Mouse (Mus musculus): ENCODE measurements around the gene Olfr644.

The Olfr644 gene

DNA sequence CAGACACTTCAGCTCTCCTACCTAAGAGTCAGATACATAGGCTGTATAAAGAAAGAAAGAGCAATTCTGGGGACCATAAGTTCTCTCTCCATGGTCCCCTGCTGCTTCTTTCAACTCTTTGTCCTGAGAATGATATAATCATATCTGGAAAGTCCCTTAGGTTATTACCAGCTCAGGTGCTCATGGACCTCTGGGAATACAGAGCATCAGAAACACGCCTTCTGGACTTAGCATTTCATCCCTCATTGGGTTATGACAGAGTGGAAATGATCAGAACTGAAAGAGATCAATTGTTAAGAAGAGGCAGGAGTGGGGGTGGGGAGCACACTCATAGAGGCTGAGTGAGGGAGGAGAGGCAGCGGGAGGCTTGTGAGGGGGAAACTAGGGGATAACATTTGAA, at the start of gene Olfr644:
TSS of gene Olfr644 (minus strand) at position 101 of the 400 bp plus-strand sequence.
- no peak for DNase-seq

GRCm38 (mm10) chr7:104104757-104104972, 33.0 kb upstream of the Olfr644 start, which contains the start of gene Olfr646:
TSS of gene Olfr646 (plus strand) at chr7:104104873.
- no peak for DNase-seq

- DNase-seq: no peak
Measured at GRCm38 (mm10) chr7:104103913-104104756, 32.5 kb upstream of the Olfr644 start.

DNA sequence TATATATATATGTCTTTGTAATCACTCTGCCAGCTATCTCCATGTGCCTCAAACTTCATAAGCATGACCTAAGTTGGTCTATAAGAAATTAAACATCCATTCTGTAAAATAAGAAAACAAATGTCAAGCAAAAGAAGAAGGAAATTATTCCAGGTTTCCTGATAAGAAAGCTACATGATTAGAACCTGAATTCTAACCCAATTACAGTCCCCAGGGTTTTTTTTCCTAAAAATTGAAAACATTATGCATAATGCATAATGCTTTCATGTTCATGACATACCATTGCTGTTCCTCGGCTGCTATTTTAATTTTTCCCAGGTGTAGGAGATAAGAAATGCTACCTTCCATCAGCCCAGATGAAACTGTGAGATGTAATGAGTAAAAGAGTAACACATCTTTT, 13.7 kb upstream of the Olfr644 start, which contains the start of gene Olfr645:
TSS of gene Olfr645 (minus strand) at position 101 of the 400 bp plus-strand sequence.
- DNase-seq: no peak

DNA sequence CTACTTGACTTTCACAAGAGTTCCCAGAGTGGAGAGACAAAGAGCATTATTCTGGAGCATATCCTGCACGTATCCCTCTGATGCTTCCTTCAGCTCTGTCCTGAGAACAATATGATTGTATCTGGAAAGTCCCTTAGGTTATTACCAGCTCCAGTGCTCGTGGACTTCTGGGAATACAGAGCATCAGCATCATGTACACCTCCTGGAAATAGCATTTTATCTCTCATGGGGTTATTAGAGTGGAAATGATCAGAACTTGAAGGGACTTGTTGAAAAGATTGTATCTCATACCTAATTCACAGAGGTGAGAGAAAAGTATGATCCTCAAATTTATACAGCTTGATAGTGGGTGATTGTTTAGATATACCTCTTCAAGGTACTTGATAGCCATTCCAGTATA, 10.3 kb downstream of the Olfr644 start, which contains the start of gene 4930516K23Rik:
TSS of gene 4930516K23Rik (minus strand) at position 101 of the 400 bp plus-strand sequence.
- DNase-seq: no peak

DNA sequence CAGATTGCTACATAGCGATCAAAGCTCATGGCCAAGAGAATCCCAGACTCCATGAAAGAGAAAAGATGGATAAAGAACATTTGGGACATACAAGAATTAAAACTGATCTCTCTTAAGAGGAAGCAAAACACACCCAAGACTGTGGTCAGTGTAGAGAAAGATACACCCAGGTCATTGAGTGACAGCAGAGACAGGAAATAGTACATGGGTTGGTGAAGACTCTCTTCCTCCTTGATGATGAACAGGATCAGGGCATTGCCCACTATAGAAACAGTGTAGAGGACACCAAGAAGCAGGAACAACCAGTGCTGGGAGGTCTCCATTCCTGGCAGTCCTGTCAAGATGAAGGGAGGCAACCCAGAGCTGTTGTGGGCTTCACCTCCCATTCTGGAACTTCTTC, 12.5 kb downstream of the Olfr644 start:
- DNase-seq: no peak

DNA sequence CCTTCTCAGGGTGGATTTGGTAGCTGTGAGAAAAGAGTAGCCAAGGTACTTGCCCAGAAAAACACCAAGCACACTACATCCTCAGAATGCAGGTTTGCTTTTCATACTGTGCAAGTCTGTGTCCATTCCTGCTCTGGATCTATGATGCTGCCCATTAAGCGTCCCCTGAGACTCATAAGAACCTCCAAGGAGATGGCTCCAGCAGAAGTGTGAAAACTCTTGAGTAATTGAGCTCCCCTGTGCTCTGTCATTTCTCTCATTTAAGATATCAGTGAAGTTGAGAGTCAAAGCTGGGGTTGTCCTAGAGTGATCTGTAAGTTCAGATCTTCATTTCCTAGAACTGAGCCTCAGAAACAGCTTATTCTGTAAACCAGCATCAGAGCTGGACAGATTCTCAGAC, 19.1 kb downstream of the Olfr644 start, which contains the start of gene Olfr642:
TSS of gene Olfr642 (minus strand) at position 101 of the 400 bp plus-strand sequence.
- DNase-seq: no peak

DNA sequence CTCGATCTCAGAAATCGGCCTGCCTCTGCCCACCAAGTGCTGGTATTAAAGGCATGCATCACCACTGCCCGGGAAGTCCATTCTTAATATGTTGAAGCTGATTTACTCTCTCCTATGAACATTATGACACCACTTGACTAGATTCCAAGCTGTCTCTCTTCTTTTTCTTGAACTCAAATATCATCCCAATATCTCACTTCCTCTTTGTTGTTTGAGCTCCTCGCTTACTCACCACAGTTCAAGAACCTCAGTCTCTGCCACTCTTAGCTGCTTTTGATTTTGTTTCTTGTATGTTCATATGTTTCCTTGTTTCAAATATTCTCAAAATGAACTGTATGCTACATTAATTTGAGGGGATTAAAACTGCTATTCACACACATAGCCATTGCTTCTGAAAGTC, 20.9 kb downstream of the Olfr644 start:
- DNase-seq: no peak

DNA sequence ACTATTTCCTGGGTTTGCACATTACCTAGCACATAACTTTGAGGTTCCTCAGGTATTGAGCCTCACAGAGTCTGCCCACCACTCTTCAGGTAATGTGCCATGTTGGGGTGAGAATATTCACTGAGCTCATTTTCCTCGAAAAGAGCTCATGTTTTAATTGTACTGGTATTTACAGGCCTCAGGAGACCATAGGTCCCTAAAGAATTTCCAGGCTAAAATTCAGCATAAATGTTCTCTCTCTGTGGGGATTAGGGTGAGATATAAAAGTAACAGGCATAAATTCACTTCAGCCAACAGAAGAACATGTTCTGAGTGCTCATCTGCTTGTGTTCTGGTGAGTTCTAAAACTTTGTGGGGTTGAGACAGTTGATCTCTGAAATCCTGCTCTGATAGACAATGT, 36.5 kb downstream of the Olfr644 start, which contains the start of gene Olfr641:
TSS of gene Olfr641 (plus strand) at position 301 of the 400 bp plus-strand sequence.
- DNase-seq: no peak

- DNase-seq: no peak
Measured at GRCm38 (mm10) chr7:104026978-104027377, 44.7 kb downstream of the Olfr644 start.

- no peak for DNase-seq
Measured at GRCm38 (mm10) chr7:104025473-104025872, 46.2 kb downstream of the Olfr644 start, which contains the start of gene Olfr640. TSS of gene Olfr640 (minus strand) at chr7:104025573.

GRCm38 (mm10) chr7:104021651-104022050, 50.0 kb downstream of the Olfr644 start:
- no peak for DNase-seq

GRCm38 (mm10) chr7:104018953-104019352, 52.7 kb downstream of the Olfr644 start:
- no peak for DNase-seq

DNA sequence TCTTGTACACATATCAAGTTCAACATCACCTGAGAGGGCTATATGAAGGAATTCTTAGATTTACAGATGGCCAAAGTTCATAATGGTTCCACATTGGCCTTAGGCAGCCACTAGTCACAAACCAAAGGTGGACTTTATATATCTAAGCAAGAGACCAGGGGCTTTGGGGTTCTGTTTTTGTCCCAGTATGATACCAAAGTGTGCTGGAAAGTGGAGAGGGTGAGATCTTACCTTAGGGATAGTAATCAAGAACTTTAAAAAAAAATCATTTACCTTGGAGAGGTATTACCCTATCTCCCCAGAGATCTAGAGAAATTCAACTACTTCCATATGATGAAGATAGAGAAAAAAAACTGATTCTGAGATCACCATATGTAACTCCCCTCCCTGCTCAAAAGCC, 54.5 kb downstream of the Olfr644 start, which contains the start of gene Olfr639:
TSS of gene Olfr639 (minus strand) at position 101 of the 400 bp plus-strand sequence.
- no peak for DNase-seq

Measured in retina, postnatal 1 day (tissue).